Mouse (Mus musculus): ENCODE data around the gene Tob1.

DNA sequence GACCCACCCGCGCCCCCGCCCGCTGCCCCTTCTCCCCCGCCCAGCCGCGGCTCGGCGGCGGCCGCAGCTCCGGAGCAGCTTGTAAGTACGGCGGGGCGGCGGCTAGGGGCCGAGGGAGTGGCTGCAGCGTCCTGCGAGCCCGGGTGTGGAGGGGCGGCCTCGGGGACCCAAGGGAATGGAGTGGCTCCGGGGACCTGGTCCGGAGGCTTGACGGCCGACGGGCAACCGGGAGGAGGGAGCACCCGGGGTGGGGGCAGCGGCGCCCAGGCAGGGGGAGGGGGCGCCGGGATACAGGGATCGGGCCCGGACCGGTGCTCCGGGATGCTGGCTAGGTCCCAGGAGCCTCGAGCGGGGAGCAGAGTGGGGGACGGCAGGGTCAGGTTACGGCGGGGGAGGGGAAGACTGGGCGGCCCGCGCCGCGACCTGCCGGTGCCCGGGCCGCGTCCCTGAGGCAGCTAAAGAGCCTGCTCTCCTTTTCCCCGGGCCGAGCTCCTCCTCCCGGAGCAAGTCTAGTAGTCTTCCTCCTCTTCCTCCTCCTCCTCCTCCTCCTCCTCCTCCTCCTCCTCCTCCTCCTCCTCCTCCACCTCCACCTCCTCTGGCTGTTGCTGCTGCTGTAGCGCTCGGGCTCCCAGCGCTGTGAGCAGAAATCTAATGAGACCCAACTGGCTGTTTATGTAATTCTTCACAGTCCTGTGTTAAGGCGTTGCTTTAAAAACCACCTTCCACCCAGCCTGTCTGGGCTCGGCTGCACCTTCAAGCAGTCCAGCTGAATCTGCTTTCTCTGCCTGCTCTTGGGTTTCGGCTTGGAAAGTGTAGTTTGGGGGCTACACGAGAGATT, 616 bp downstream of the Tob1 start:
- no peak for TF ChIP-seq CTCF (IDR thresholded peaks at IDR 0.05; ENCODE audit: extremely low read depth, insufficient read depth, insufficient read length, insufficient replicate concordance)
- no peak for TF ChIP-seq POLR2A (IDR thresholded peaks at IDR 0.05; ENCODE audit: low read depth, low read length)
